Mouse (Mus musculus) liver, embryonic 16.5 days (tissue): ENCODE results near the gene Ifnar2. TPM values are rescaled to one million over a fixed set of nuclear protein-coding genes. Genes with fewer than 3 reads are reported as not detected.

Experiments used
- ATAC-seq: fragments of 200-750 bp; cut with Nextera tagmentation; 2 replicates; pipeline ENCODE4 v1.8.0; 2017; ENCODE audit warnings: low read depth, mild to moderate bottlenecking, moderate number of reproducible peaks, moderate library complexity
- H3K27ac ChIP-seq: fragments of 300-500 bp; sonication (generic); 2 replicates; pipeline ENCODE4 v1.5.1; 2014; ENCODE audit warnings: mild to moderate bottlenecking, low read length
- H3K27me3 ChIP-seq: fragments of 300-500 bp; sonication (generic); 2 replicates; pipeline ENCODE4 v1.6.1; 2014; ENCODE audit warnings: low read depth, low read length, mixed read lengths; ENCODE audit not compliant: control insufficient read depth, insufficient read depth
- H3K36me3 ChIP-seq: fragments of 300-500 bp; sonication (generic); 2 replicates; pipeline ENCODE4 v1.6.1; 2014; ENCODE audit warnings: mild to moderate bottlenecking; ENCODE audit not compliant: control insufficient read depth, insufficient read depth
- H3K4me1 ChIP-seq: fragments of 300-500 bp; sonication (generic); 2 replicates; pipeline ENCODE4 v1.6.1; 2014; ENCODE audit warnings: low read depth, low read length, mixed read lengths; ENCODE audit not compliant: control insufficient read depth
- H3K4me2 ChIP-seq: fragments of 300-500 bp; sonication (generic); 2 replicates; pipeline ENCODE4 v1.6.1; 2014; ENCODE audit warnings: low read depth, low read length, mixed read lengths
- H3K4me3 ChIP-seq: fragments of 300-500 bp; sonication (generic); 2 replicates; pipeline ENCODE4 v1.5.1; 2014; ENCODE audit warnings: low read depth, mild to moderate bottlenecking, low read length
- H3K9ac ChIP-seq: fragments of 300-500 bp; sonication (generic); 2 replicates; pipeline ENCODE4 v1.6.1; 2014; ENCODE audit warnings: low read depth, low read length
- H3K9me3 ChIP-seq: fragments of 300-500 bp; sonication (generic); replicated peaks from 2 replicates; pipeline ENCODE4 v1.6.1; 2016; ENCODE audit warnings: low read length; ENCODE audit not compliant: control insufficient read depth
- WGBS: fragments of 180-500 bp; shearing (Covaris S2); extraction: QIAGEN DNeasy Blood & Tissue Kit; methylation state at CpG from one replicate; pipeline ENCODE4 v1.1.7; 2014; ENCODE audit not compliant: insufficient replicate concordance; 5-methylcytosine and 5-hydroxymethylcytosine counted together
- polyA plus RNA-seq: library from polyadenylated mRNA; unstranded; fragments of >200 nt; fragmentation: Nextera tagmentation; extraction: Ambion mirVana; gene quantifications from 2 replicates; pipeline ENCODE4 v1.2.1, GENCODE M21; 2015

The Ifnar2 gene
- polyA plus RNA-seq, 1 experiment from 2014 or later: 95.8 TPM

- no peak overlapping the region for H3K4me3 ChIP-seq
- no peaks in the 10 kb centered on the region for H3K9me3 ChIP-seq
- peak; percentile 19; the same call in 1 of the 2 replicates for ATAC-seq
- no peaks in the 10 kb centered on the region for H3K27me3 ChIP-seq
- H3K4me2 ChIP-seq: no peak overlapping the region
- H3K27ac ChIP-seq: peak overlapping the region; percentile 85
- H3K36me3 ChIP-seq: no peaks in the 10 kb centered on the region
- H3K9ac ChIP-seq: peak overlapping the region; percentile 11; the same call in 1 of the 2 replicates
- peaks cover 25% of the 10 kb centered on the region for H3K4me1 ChIP-seq
Measured at GRCm38 (mm10) chr16:91366567-91366966, 6.0 kb upstream of the Ifnar2 start.

GRCm38 (mm10) chr16:91367066-91367465 is 5.5 kb upstream of the Ifnar2 start:
- peaks cover 27% of the 10 kb centered on the region for H3K4me1 ChIP-seq

GRCm38 (mm10) chr16:91373473-91374252 is 1.1 kb downstream of the Ifnar2 start:
- peak overlapping the region; percentile 99 for H3K27ac ChIP-seq
- 0 out of 2 replicates have a peak, but pooled peaks have one; percentile 3 for ATAC-seq
- peaks cover 39% of the 10 kb centered on the region for H3K4me1 ChIP-seq
- 18% methylated on average over 13 of the region's 13 CpGs for WGBS
- peak overlapping the region; percentile 99 for H3K4me3 ChIP-seq
- no peaks in the 10 kb centered on the region for H3K27me3 ChIP-seq
- peaks cover 11% of the 10 kb centered on the region for H3K36me3 ChIP-seq
- H3K9ac ChIP-seq: peak overlapping the region; percentile 100
- peak overlapping the region; percentile 73 for H3K4me2 ChIP-seq
- no peaks in the 10 kb centered on the region for H3K9me3 ChIP-seq

More at GRCm38 (mm10) chr16:91367066-91367465, 5.5 kb upstream of the Ifnar2 start:
- peak; percentile 25; the same call in 1 of the 2 replicates for ATAC-seq
- Histone ChIP-seq H3K27ac (peak overlapping the region; percentile 85), H3K4me2 (no peak overlapping the region), H3K4me3 (no peak overlapping the region), H3K36me3 (no peaks in the 10 kb centered on the region), H3K9me3 (no peaks in the 10 kb centered on the region), H3K9ac (peak overlapping the region; percentile 11; the same call in 1 of the 2 replicates), H3K27me3 (no peaks in the 10 kb centered on the region)
- WGBS: 30% methylated on average over 2 of the region's 2 CpGs

- peak overlapping the region; percentile 73 for H3K4me2 ChIP-seq
- ATAC-seq: no peak
- peak overlapping the region; percentile 100 for H3K9ac ChIP-seq
Measured at GRCm38 (mm10) chr16:91374253-91374634, 1.7 kb downstream of the Ifnar2 start.

GRCm38 (mm10) chr16:91376701-91377100 is 4.1 kb downstream of the Ifnar2 start:
- no peak for ATAC-seq
- Histone ChIP-seq H3K9ac (no peak overlapping the region), H3K4me2 (no peak overlapping the region), H3K27ac (no peak overlapping the region), H3K4me1 (peaks cover 54% of the 10 kb centered on the region), H3K27me3 (no peaks in the 10 kb centered on the region), H3K9me3 (no peaks in the 10 kb centered on the region), H3K4me3 (no peak overlapping the region), H3K36me3 (peaks cover 15% of the 10 kb centered on the region)
- WGBS: 96% methylated on average over 10 of the region's 10 CpGs

More at GRCm38 (mm10) chr16:91374253-91374634, 1.7 kb downstream of the Ifnar2 start:
- peak overlapping the region; percentile 99 for H3K27ac ChIP-seq
- 11% methylated on average over 3 of the region's 3 CpGs for WGBS
- H3K4me3 ChIP-seq: peak overlapping the region; percentile 99
- H3K27me3 ChIP-seq: no peaks in the 10 kb centered on the region
- no peaks in the 10 kb centered on the region for H3K9me3 ChIP-seq
- H3K4me1 ChIP-seq: peaks cover 45% of the 10 kb centered on the region
- H3K36me3 ChIP-seq: peaks cover 11% of the 10 kb centered on the region

- ATAC-seq: no peak
- Histone ChIP-seq H3K27ac (peak overlapping the region; percentile 27; the same call in 1 of the 2 replicates), H3K4me1 (peaks cover 54% of the 10 kb centered on the region)
Measured at GRCm38 (mm10) chr16:91378431-91378986, 5.9 kb downstream of the Ifnar2 start.

GRCm38 (mm10) chr16:91378991-91379390 is 6.4 kb downstream of the Ifnar2 start:
- peak overlapping the region; percentile 47; the same call in 1 of the 2 replicates for H3K27ac ChIP-seq
- no peak overlapping the region for H3K9ac ChIP-seq
- no peaks in the 10 kb centered on the region for H3K9me3 ChIP-seq
- ATAC-seq: peak; percentile 17; the same call in 1 of the 2 replicates
- peaks cover 54% of the 10 kb centered on the region for H3K4me1 ChIP-seq
- H3K36me3 ChIP-seq: peaks cover 19% of the 10 kb centered on the region
- H3K27me3 ChIP-seq: no peaks in the 10 kb centered on the region
- H3K4me3 ChIP-seq: no peak overlapping the region
- 64% methylated on average over 9 of the region's 9 CpGs for WGBS
- no peak overlapping the region for H3K4me2 ChIP-seq

More at GRCm38 (mm10) chr16:91378431-91378986, 5.9 kb downstream of the Ifnar2 start:
- WGBS: 71% methylated on average over 17 of the region's 17 CpGs
- no peak overlapping the region for H3K9ac ChIP-seq
- H3K27me3 ChIP-seq: no peaks in the 10 kb centered on the region
- H3K9me3 ChIP-seq: no peaks in the 10 kb centered on the region
- no peak overlapping the region for H3K4me2 ChIP-seq
- no peak overlapping the region for H3K4me3 ChIP-seq
- peaks cover 15% of the 10 kb centered on the region for H3K36me3 ChIP-seq

GRCm38 (mm10) chr16:91379412-91379811 is 6.8 kb downstream of the Ifnar2 start:
- Histone ChIP-seq H3K9ac (no peak overlapping the region), H3K27me3 (no peaks in the 10 kb centered on the region), H3K9me3 (no peaks in the 10 kb centered on the region), H3K27ac (peak overlapping the region; percentile 47; the same call in 1 of the 2 replicates), H3K4me2 (no peak overlapping the region), H3K4me3 (no peak overlapping the region), H3K36me3 (peaks cover 23% of the 10 kb centered on the region), H3K4me1 (peaks cover 50% of the 10 kb centered on the region)
- ATAC-seq: no peak
- WGBS: 78% methylated on average over 3 of the region's 3 CpGs

GRCm38 (mm10) chr16:91380151-91380550 is 7.6 kb downstream of the Ifnar2 start:
- Histone ChIP-seq H3K9ac (no peak overlapping the region), H3K27ac (no peak overlapping the region), H3K27me3 (no peaks in the 10 kb centered on the region), H3K4me3 (no peak overlapping the region), H3K36me3 (peaks cover 28% of the 10 kb centered on the region), H3K9me3 (no peaks in the 10 kb centered on the region), H3K4me2 (no peak overlapping the region), H3K4me1 (peaks cover 47% of the 10 kb centered on the region)
- ATAC-seq: peak; percentile 69
- 37% methylated on average over 5 of the region's 5 CpGs for WGBS
